Mouse (Mus musculus) kidney, embryonic 16.5 days (tissue): ENCODE results near the gene Cngb1. TPM values are rescaled to one million over a fixed set of nuclear protein-coding genes. Genes with fewer than 3 reads are reported as not detected.

Experiments used
- ATAC-seq: fragments of 200-750 bp; cut with Nextera tagmentation; 2 replicates; pipeline ENCODE4 v1.8.0; 2017; ENCODE audit warnings: moderate TSS enrichment; ENCODE audit not compliant: low FRiP score, low TSS enrichment
- H3K27ac ChIP-seq: fragments of 300-500 bp; sonication (generic); 2 replicates; pipeline ENCODE4 v1.5.1; 2014; ENCODE audit warnings: low read length
- H3K27me3 ChIP-seq: fragments of 300-500 bp; sonication (generic); 2 replicates; pipeline ENCODE4 v1.6.1; 2014; ENCODE audit warnings: low read length, control low read depth, mixed read lengths; ENCODE audit not compliant: insufficient read depth
- H3K36me3 ChIP-seq: fragments of 300-500 bp; sonication (generic); 2 replicates; pipeline ENCODE4 v1.6.1; 2014; ENCODE audit warnings: low read length, control low read depth, mixed read lengths; ENCODE audit not compliant: insufficient read depth
- H3K4me1 ChIP-seq: fragments of 300-500 bp; sonication (generic); 2 replicates; pipeline ENCODE4 v1.6.1; 2014; ENCODE audit warnings: low read length, control low read depth, mixed read lengths; ENCODE audit not compliant: insufficient read depth
- H3K4me2 ChIP-seq: fragments of 300-500 bp; sonication (generic); replicated peaks from 2 replicates; pipeline ENCODE4 v1.6.1; 2014; ENCODE audit warnings: low read depth, low read length
- H3K4me3 ChIP-seq: fragments of 300-500 bp; sonication (generic); 2 replicates; pipeline ENCODE4 v1.5.1; 2014; ENCODE audit warnings: mild to moderate bottlenecking, low read length
- H3K9ac ChIP-seq: fragments of 300-500 bp; sonication (generic); replicated peaks from 2 replicates; pipeline ENCODE4 v1.6.1; 2014; ENCODE audit warnings: low read length
- H3K9me3 ChIP-seq: fragments of 300-500 bp; sonication (generic); 2 replicates; pipeline ENCODE4 v1.6.1; 2016; ENCODE audit warnings: low read length, control low read depth
- WGBS: fragments of 180-500 bp; shearing (Covaris S2); extraction: QIAGEN DNeasy Blood & Tissue Kit; methylation state at CpG from one replicate; pipeline ENCODE4 v1.1.7; 2014; 5-methylcytosine and 5-hydroxymethylcytosine counted together
- polyA plus RNA-seq: library from polyadenylated mRNA; unstranded; fragments of >200 nt; fragmentation: Nextera tagmentation; extraction: Ambion mirVana; gene quantifications from 2 replicates; pipeline ENCODE4 v1.2.1, GENCODE M21; 2015

Cngb1 gene
- 0.64 and 0.85 TPM in 2 replicates for polyA plus RNA-seq

- Histone ChIP-seq H3K27me3 (no peaks in the 10 kb centered on the region), H3K4me1 (no peaks in the 10 kb centered on the region), H3K4me2 (no peak within 1 kb of the TSS), H3K4me3 (no peak within 1 kb of the TSS), H3K9ac (no peak within 1 kb of the TSS), H3K36me3 (no peaks in the 10 kb centered on the region), H3K27ac (no peak within 1 kb of the TSS), H3K9me3 (no peaks in the 10 kb centered on the region)
- ATAC-seq = no peak
- WGBS = 51% methylated on average over 6 of the region's 6 CpGs
Measured at GRCm38 (mm10) chr8:95306431-95306830, at the start of gene Cngb1. Gene Cngb1, minus strand, starts transcription at chr8:95306585.

GRCm38 (mm10) chr8:95354606-95355005 lies 48.2 kb upstream of the Cngb1 start:
- Histone ChIP-seq H3K4me1 (peaks cover 28% of the 10 kb centered on the region), H3K9me3 (no peaks in the 10 kb centered on the region), H3K4me2 (no peak overlapping the region), H3K27me3 (peaks cover 2% of the 10 kb centered on the region; the same call in 1 of the 2 replicates), H3K36me3 (no peaks in the 10 kb centered on the region), H3K9ac (no peak overlapping the region), H3K27ac (no peak overlapping the region), H3K4me3 (no peak overlapping the region)
- WGBS = 96% methylated on average over 2 of the region's 2 CpGs
- no peak for ATAC-seq

GRCm38 (mm10) chr8:95352871-95353866 lies 46.8 kb upstream of the Cngb1 start:
- peaks cover 29% of the 10 kb centered on the region for H3K4me1 ChIP-seq
- H3K4me3 ChIP-seq = peak overlapping the region; percentile 82
- peak overlapping the region; percentile 98 for H3K4me2 ChIP-seq
- H3K27me3 ChIP-seq = peaks cover 2% of the 10 kb centered on the region; the same call in 1 of the 2 replicates
- no peaks in the 10 kb centered on the region for H3K9me3 ChIP-seq
- ATAC-seq = peak; percentile 46
- H3K36me3 ChIP-seq = no peaks in the 10 kb centered on the region
- peak overlapping the region; percentile 88 for H3K9ac ChIP-seq
- peak overlapping the region; percentile 78 for H3K27ac ChIP-seq
- 2% methylated on average over 60 of the region's 62 CpGs for WGBS

- H3K9ac ChIP-seq = peak within 1 kb of the TSS; percentile 88
- H3K9me3 ChIP-seq = no peaks in the 10 kb centered on the region
- peaks cover 2% of the 10 kb centered on the region; the same call in 1 of the 2 replicates for H3K27me3 ChIP-seq
- peaks cover 26% of the 10 kb centered on the region for H3K4me1 ChIP-seq
- ATAC-seq = peak; percentile 86
- H3K27ac ChIP-seq = peak within 1 kb of the TSS; percentile 78
- WGBS = 0% methylated on average over 72 of the region's 80 CpGs
- H3K36me3 ChIP-seq = 0 out of 2 replicates have a peak, but pooled peaks cover 2% of the 10 kb centered on the region
- peak within 1 kb of the TSS; percentile 98 for H3K4me2 ChIP-seq
- H3K4me3 ChIP-seq = peak within 1 kb of the TSS; percentile 82
Measured at GRCm38 (mm10) chr8:95352151-95352870, 45.9 kb upstream of the Cngb1 start, which contains the start of gene Mmp15. Gene Mmp15, plus strand, starts transcription at chr8:95352268.

GRCm38 (mm10) chr8:95351461-95351860 lies 45.1 kb upstream of the Cngb1 start:
- peaks cover 2% of the 10 kb centered on the region; the same call in 1 of the 2 replicates for H3K27me3 ChIP-seq
- H3K9ac ChIP-seq = 0 out of 2 replicates have a peak overlapping the region, but pooled peaks have one; percentile 88
- 0 out of 2 replicates have a peak, but pooled peaks cover 3% of the 10 kb centered on the region for H3K36me3 ChIP-seq
- peak overlapping the region; percentile 98 for H3K4me2 ChIP-seq
- peak; percentile 20; the same call in 1 of the 2 replicates for ATAC-seq
- 2% methylated on average over 15 of the region's 15 CpGs for WGBS
- no peak overlapping the region for H3K27ac ChIP-seq
- peak overlapping the region; percentile 82 for H3K4me3 ChIP-seq
- H3K9me3 ChIP-seq = no peaks in the 10 kb centered on the region
- peaks cover 31% of the 10 kb centered on the region for H3K4me1 ChIP-seq

- peaks cover 2% of the 10 kb centered on the region; the same call in 1 of the 2 replicates for H3K27me3 ChIP-seq
- H3K4me1 ChIP-seq = peaks cover 30% of the 10 kb centered on the region
- ATAC-seq = no peak
- H3K4me3 ChIP-seq = no peak overlapping the region
- no peak overlapping the region for H3K4me2 ChIP-seq
- peaks cover 22% of the 10 kb centered on the region; the same call in 1 of the 2 replicates for H3K36me3 ChIP-seq
- no peak overlapping the region for H3K27ac ChIP-seq
- no peaks in the 10 kb centered on the region for H3K9me3 ChIP-seq
- 67% methylated on average over 18 of the region's 19 CpGs for WGBS
- no peak overlapping the region for H3K9ac ChIP-seq
Measured at GRCm38 (mm10) chr8:95348811-95349630, 42.6 kb upstream of the Cngb1 start.

GRCm38 (mm10) chr8:95348356-95348755 lies 42.0 kb upstream of the Cngb1 start:
- Histone ChIP-seq H3K4me3 (no peak overlapping the region), H3K9ac (no peak overlapping the region), H3K4me2 (no peak overlapping the region), H3K36me3 (peaks cover 25% of the 10 kb centered on the region; the same call in 1 of the 2 replicates), H3K27me3 (peaks cover 2% of the 10 kb centered on the region; the same call in 1 of the 2 replicates), H3K27ac (no peak overlapping the region), H3K4me1 (peaks cover 24% of the 10 kb centered on the region), H3K9me3 (no peaks in the 10 kb centered on the region)
- ATAC-seq = no peak
- 95% methylated on average over 2 of the region's 2 CpGs for WGBS

GRCm38 (mm10) chr8:95346643-95347545 lies 40.5 kb upstream of the Cngb1 start:
- WGBS = 13% methylated on average over 8 of the region's 8 CpGs
- H3K9me3 ChIP-seq = no peaks in the 10 kb centered on the region
- no peak overlapping the region for H3K9ac ChIP-seq
- peaks cover 2% of the 10 kb centered on the region; the same call in 1 of the 2 replicates for H3K27me3 ChIP-seq
- no peak overlapping the region for H3K4me2 ChIP-seq
- peaks cover 27% of the 10 kb centered on the region; the same call in 1 of the 2 replicates for H3K36me3 ChIP-seq
- ATAC-seq = peak; percentile 47
- H3K4me3 ChIP-seq = no peak overlapping the region
- H3K4me1 ChIP-seq = peaks cover 17% of the 10 kb centered on the region
- no peak overlapping the region for H3K27ac ChIP-seq
